Mouse (Mus musculus) G1E-ER4 (cell line): ENCODE results near the gene Clec4g. TPM values are rescaled to one million over a fixed set of nuclear protein-coding genes. Genes with fewer than 3 reads are reported as not detected.

Experiments used
- GATA1 ChIP-seq: IDR thresholded peaks from one replicate; pipeline ENCODE4 v1.8.0; 2012; ENCODE audit warnings: low read length, inconsistent platforms
- polyA plus RNA-seq: library from polyadenylated mRNA; stranded (reverse); fragments of >175 nt; gene quantifications from 2 replicates; pipeline ENCODE4 v1.2.3, GENCODE M21; 2012

Clec4g gene
- polyA plus RNA-seq, 1 experiment = not detected

DNA sequence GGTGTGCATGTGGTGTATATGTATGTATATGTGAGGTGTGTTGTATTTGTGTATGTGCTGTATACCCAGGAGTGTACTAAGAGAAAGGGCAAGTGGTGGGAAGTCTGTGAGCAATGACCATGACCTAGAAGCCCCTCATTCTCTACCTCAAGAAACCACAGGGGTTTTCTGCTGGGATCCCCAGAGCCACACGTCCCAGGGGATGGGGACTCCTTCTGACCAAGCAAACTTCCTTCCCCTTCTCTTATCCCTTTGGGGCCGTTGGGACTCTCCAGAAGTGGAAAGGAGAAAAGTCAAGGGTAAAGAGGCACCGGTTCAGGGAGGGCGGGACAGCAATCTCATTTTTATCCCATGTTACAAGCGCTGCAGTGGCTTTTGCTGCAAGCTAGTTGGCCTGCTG, 35.0 kb downstream of the Clec4g start:
- TF ChIP-seq GATA1 = no peak

DNA sequence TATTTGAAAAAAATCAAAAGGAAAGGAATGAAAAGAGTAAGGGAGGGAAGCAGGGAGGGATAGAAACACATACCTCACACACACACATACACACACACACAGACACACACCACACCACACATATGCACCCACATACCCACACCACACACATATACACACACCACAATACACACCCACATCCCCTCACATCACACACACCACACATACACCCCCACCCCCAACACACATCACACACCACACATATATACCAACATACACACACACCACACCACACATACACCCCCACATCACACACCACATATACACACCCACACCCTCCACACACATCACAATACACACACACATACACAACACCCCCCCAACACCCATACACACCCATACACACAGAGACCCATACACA, 35.9 kb downstream of the Clec4g start:
- no peak for TF ChIP-seq GATA1

DNA sequence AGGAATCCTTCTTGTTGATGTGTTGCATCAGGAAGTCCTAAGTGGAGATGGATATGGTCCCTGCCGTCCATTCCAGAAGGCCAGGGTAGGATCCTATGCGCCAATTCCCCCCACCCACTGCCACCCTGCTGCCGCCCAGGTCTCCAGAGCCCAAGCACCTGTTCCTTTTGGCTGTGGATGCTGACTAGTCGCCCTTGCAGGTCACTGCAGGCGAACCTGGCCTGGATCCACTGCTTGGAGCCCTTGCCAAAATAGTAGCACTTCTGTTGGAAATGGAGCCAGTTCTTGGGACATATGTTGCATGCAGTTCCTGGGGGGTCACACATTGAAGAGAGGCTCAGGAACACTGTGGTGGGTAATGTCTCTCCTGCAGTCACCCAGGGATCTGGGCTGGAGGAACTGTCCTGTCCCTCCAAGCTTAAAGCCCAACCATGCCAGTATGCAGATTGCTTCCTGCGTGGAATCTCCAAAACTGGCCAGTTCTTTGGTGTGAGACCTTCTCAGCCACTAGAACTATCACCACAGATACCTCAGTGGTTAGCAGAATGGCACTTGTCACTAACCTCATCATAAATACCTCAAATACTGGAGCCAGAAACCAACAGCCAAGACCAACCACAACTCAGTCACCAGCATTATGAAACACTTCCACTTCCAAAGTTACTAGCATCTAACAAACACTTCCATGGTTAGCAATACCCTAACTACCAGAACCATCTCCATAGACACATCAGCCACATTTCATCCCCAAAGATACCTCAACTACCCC, 36.9 kb downstream of the Clec4g start:
- no peak for TF ChIP-seq GATA1

DNA sequence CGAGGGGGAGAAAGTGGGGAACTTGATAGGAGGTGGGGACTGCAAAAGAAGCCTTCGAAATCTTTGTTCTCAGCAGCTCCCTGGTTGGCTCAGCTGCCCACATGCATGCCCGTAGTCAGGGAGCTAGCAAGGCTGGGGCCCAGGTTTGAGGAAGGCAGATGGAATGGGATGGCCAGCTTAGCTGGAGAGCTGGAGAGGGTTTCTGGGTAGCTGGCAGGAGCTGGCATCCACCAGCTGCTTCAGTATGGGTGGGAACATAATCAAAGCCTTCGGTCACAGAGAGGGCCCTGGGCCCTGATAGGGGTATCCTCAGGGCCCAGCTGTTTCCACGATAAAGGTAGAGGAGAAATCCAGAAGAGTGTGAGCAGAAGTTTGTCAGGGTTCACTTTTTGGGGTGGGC, 38.0 kb downstream of the Clec4g start:
- TF ChIP-seq GATA1 = no peak

DNA sequence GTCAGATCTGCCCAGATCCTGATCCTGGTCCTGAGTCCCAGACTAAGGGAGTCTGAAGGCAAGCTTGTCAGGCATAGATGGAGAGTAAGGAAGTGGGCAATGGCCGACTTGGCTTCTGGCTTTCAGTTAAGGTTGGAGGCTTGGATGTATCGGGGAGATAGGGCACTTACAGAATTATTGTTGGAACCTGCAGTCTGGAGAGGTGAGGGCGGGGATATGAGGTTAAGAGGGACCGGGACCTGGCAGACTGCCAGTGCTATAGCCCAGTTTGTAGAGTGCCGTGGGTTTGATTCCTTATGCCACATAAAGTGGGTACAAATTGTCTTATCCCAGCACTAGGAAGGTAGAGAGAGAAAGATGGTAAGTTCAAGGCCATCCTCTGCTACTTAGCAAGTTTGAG, 40.8 kb downstream of the Clec4g start:
- TF ChIP-seq GATA1 = no peak

DNA sequence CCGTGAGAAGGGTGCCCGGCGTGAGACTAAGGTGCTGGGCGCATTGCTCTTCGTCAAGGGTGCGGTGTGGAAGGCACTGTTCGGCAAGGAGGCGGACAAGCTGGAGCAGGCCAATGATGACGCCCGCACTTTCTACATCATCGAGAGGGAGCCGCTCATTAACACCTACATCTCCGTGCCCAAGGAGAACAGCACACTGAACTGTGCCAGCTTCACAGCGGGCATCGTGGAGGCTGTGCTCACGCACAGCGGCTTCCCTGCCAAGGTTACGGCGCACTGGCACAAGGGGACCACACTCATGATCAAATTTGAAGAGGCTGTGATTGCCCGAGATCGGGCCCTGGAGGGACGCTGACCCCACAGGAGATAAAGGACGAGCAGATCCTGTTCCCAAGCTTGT, 41.2 kb downstream of the Clec4g start:
- TF ChIP-seq GATA1 = no peak

DNA sequence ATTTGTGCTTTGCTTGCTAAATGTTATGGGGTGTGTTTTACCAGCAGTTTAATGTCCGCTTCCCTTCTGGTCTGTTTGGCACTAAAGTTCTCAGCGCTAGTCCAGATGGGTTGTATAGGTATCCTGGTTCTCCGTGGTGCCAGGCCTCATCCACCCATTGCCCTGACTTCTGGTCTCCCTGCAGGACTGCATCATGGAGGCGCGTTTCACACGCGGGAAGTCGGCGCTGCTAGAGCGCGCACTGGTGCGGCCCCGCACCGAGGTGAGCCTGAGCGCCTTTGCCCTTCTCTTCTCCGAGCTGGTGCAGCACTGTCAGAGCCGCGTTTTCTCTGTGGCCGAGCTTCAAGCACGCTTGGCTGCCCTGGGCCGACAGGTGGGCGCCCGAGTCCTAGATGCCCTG, 41.6 kb downstream of the Clec4g start:
- no peak for TF ChIP-seq GATA1

DNA sequence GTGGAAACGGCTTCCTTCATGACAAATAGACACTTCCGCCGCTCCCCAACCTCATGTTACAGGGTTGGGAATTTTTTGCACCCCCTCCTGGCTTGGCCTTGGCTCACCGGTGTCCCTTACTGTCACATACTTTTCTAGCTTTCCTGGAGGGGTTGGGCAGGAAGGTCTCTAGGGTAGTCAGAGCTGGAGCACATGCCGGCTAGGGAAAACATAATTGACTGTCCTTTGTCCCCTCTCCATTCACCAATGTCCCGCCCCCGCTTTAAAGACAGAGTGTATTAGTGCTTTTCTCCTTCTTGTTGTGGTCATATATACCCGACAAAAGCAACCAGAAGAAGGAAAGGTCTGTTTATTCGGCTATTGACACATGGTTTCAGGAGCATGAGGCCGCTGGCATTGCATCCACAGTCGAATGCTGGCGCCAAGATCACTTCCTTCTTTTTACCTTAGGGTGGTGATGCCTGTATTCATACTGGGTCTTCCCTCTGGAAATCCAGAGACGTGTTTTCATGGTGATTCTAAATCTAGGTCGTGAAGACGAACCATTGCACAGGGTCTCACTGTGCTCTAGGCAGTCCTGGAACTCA, 43.4 kb downstream of the Clec4g start:
- no peak for TF ChIP-seq GATA1

DNA sequence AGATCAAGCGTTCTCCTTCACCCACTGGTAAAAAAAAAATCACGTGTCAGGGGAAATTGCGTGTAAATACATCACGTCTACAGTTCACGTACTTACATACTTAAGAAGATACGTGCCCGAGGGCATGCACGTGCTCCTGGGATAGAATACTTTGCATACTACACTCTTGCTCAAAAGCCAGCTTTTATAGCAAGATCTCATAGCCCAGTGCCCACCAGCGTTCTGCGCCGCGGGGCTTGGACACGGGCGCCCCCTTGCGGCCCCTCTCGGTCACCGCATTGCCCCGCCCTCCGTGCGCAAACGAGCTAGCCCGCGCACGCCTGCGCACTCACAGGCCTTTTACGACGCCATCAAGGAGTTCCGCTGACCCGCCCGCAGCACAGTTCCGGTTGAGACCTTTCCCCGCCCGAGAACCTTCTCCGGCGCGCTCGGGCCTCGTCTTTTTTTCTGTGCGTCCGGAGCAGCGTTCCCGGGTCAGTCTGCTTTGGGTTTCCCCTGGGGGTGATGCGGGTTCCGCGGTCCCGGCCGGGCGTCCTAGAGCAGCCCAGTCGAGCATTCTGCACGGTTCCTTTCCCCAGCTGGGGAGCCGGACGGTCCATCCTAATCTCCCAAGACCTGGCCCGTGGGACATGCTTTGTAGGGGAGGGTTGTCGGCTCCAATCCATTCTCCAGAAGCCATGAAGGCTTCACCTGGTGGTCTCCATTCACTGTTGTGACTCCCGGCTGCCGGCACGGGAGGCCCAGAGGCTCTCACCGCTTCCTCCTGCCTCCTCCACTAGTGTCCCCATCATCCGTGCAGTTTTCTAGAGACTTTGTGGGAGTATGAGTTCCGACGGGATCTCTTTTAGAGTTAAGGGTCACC, 44.1 kb downstream of the Clec4g start, which contains the start of gene Trappc5:
Gene Trappc5 (plus strand): TSS at position 169 of the 862 bp plus-strand sequence.
- TF ChIP-seq GATA1 = no peak

DNA sequence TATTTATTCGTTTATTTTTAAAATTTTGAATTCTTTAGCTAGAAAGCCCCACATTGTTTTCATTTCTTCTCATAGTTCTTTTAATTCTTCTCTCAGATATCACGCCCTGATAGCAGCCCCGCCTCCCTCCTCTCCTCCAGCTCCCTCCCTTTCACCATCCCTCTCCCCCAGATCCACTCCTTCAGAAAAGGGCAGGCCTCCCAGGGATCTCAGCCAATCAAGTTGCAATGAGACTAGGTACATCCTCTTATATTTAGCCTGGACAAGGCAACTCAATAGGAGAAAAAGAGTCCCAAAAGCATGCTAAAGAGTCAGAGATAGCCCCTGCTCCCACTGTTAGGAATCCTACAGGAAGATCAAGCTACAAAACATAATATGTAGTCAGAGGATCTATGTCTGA, 45.8 kb downstream of the Clec4g start:
- TF ChIP-seq GATA1 = no peak

DNA sequence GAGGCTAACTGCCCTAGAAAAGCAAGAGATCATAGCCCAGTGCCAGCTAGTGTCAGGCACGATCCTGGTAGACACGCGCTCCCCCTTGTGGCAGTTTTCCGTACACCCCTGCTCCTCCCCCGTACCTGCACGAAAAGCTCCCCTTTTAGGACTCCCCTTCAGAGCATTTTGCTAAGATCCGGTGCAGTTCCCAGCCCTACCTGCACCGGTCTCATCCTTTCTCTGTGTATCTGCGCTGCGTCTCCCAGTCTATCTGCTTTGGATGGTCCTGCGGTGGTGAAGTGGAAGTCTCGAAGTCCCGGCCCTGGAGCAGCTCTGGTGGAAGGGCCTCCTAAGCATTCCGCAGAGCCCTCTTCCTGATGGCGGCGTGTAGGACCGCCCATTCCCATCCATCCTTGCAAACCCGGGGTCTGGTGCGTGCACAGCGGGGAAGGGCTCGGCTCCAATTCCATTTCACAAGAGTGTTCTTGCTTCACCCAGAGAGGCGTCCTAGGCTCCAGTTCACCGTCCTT, 48.4 kb downstream of the Clec4g start, which contains the start of gene Fcor:
Gene Fcor (minus strand): TSS at position 383 of the 512 bp plus-strand sequence.
- no peak for TF ChIP-seq GATA1

DNA sequence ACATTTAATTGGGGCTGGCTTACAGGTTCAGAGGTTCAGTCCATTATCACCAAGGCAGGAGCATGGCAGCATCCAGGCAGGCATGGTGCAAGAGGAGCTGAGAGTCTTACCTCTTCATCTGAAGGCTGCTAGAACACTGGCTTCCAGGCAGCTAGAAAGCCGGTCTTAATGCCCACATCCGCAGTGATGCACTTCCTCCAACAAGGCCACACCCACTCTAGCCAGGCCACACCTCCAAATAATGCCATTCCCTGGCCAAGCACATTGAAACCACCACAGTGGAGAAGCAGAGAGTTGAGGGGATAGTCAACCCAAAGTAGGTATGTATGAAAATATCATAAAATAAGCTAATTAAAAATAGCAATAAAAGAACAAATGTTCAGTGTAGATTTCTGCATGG, 50.1 kb downstream of the Clec4g start:
- TF ChIP-seq GATA1 = no peak

DNA sequence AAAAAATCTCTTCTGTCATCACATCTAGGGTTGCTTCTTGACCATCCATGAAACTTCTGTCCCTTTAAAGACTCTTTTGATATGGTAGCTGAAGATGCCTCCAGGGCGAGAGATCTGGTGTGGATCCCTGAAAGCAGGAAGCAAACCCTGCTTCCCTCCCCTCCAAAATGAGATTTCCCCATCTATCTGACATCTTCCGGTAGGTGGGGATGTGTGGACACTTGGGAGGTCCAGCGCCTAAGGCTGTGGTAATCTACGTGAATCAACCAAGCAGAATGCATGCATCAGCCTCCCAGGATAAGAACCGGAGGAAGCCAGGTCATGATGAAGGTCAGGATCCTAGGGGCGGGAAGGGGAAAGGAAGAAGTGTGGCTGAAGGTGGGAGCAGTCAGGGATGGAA, 54.9 kb downstream of the Clec4g start, which contains the start of gene Mcemp1:
Gene Mcemp1 (plus strand): TSS at position 248 of the 400 bp plus-strand sequence.
- TF ChIP-seq GATA1 = no peak

DNA sequence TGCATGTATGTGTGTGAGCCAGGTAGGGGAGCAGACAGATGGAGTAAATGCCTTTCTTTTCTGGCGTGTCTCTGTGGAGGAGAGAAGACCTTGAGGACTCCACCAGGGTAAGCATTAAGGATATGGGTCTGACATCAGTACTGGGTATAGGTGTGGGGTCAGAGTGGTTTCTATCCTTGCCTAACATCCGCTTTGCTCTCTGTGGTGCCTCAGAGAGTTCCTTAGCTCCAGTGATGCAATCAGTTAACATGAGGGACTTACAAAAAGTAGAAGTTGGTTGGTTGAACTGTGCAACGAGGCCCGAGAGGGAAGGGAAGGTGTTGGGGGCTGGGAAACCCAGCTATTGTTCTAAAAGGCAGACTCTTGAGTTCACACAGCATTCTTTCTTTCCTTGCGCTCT, 56.0 kb downstream of the Clec4g start:
- no peak for TF ChIP-seq GATA1

DNA sequence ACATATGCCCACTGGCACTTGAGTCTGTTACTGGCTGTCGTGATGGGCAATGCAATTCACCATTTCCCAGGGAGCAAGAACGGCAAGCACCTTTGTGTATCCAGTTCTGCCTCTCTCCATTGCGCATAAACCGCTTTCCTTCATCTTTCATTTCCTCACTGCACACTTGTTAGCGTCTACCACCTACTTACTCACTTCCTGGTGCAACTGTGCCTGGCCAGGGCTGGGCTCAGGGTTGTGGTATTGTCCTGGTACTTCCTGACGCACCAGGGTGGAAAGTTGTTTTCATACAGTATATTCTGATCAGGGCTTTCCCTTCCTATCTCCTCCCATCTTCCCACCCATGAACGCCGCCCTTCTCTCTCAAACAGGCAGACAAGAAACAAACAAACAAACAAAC, 59.6 kb downstream of the Clec4g start:
- TF ChIP-seq GATA1 = no peak

Other genes starting within 250 kb of the Clec4g start
- 0.04 TPM in 1 of 2 replicates, not detected in the other for gene Tex45, start 249.8 kb downstream of the Clec4g start, polyA plus RNA-seq
- 14.9 and 16.7 TPM in 2 replicates for gene Zfp358, start 227.5 kb downstream of the Clec4g start, polyA plus RNA-seq
- 106 and 187 TPM in 2 replicates for gene Mcoln1, start 220.2 kb downstream of the Clec4g start, polyA plus RNA-seq
- gene Pnpla6, start 205.3 kb downstream of the Clec4g start, polyA plus RNA-seq = 23.2 and 24.6 TPM in 2 replicates
- not detected in 2 replicates for gene C330021F23Rik, start 152.7 kb downstream of the Clec4g start, polyA plus RNA-seq
- gene Camsap3, start 133.4 kb downstream of the Clec4g start, polyA plus RNA-seq = not detected in 2 replicates
- gene Xab2, start 99.3 kb downstream of the Clec4g start, polyA plus RNA-seq = 38.8 and 51.5 TPM in 2 replicates
- gene Pet100, start 99.1 kb downstream of the Clec4g start, polyA plus RNA-seq = 50.5 and 55.8 TPM in 2 replicates
- gene Pcp2, start 95.1 kb downstream of the Clec4g start, polyA plus RNA-seq = not detected in 2 replicates
- gene Stxbp2, start 89.7 kb downstream of the Clec4g start, polyA plus RNA-seq = 250 and 417 TPM in 2 replicates
- gene Retn, start 64.9 kb downstream of the Clec4g start, polyA plus RNA-seq = not detected in 2 replicates
- gene Mcemp1, start 54.9 kb downstream of the Clec4g start, polyA plus RNA-seq = not detected in 2 replicates
- gene Fcor, start 48.3 kb downstream of the Clec4g start, polyA plus RNA-seq = not detected in 2 replicates
- 22.4 and 25.8 TPM in 2 replicates for gene Trappc5, start 44.4 kb downstream of the Clec4g start, polyA plus RNA-seq
- not detected in 2 replicates for gene Fcer2a, start 26.5 kb downstream of the Clec4g start, polyA plus RNA-seq
- not detected in 2 replicates for gene Cd209a, start 28.3 kb upstream of the Clec4g start, polyA plus RNA-seq
- gene Cd209e, start 133.7 kb upstream of the Clec4g start, polyA plus RNA-seq = not detected in 2 replicates
- not detected in 2 replicates for gene Cd209d, start 157.9 kb upstream of the Clec4g start, polyA plus RNA-seq
- not detected in 2 replicates for gene Cd209b, start 206.2 kb upstream of the Clec4g start, polyA plus RNA-seq
- gene Cd209c, start 234.1 kb upstream of the Clec4g start, polyA plus RNA-seq = not detected in 2 replicates